Mouse (Mus musculus): ENCODE measurements at regions not wholly inside any gene's neighbourhood (a gene's known extent, or its start where the extent isn't known, plus 50 kb on each side); places are given as distances from the start of the nearest gene placed in this dataset.

DNA sequence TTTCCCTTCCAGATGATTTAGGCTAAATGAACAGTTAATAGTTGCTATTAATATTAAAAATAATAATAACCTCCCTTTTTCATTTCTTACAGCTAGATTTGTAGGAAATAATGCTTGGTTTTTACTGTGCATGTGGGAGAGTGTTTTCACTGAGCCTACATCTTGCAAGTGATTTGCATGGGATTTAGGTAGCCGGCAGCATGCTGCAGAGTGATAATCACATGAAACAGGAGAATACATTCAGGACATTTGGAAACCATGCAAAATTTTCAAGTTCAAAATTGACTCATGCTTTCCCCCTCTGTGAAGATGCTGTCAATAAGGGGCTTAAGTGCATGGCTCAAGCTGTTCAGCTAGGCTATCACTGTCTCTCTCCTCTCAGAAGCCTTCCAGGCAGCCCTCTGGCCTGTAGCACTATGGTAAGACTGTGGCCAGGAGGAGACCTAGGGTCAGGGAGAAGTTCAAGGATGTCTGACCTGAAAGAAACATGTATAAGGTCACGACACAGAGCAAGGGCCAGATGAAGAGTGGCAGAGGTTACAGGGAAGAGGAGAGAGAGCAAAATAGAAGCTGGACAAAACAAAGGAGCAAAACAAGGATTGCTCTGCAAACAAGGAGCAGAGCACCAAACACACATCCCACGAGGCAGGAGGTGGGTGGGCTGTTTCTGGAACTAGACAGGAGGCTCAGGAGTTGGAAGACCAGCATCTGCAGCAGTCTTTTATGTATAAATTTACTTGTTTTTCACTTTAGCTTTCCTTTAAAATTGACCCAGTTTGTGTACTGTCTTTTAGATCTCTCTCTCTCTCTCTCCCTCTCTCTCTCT lies 177.5 kb downstream of the Tmem161b start:
- no peak for DNase-seq (ENCODE audit: low read depth, low spot score)

DNA sequence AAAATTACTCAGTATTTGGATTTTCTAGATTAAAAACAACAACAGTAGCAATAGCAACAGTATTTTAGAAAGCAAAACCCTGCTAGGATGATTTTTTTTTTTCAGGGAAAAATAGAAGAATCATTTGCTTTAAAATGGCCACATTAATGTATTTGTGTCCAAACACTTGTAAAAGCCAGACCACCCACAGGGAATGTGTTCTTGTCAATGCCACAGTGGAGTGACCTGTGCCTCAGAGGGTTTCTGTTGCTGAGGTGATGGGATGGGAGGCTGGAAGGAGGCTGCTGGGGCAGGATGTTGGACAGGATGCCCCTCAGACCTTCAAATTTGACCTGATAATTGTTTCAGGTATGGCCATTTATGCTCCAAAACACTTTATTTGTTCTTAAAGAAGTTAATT lies 178.9 kb downstream of the Tmem161b start:
- no peak for DNase-seq (ENCODE audit: low read depth, low spot score)

DNA sequence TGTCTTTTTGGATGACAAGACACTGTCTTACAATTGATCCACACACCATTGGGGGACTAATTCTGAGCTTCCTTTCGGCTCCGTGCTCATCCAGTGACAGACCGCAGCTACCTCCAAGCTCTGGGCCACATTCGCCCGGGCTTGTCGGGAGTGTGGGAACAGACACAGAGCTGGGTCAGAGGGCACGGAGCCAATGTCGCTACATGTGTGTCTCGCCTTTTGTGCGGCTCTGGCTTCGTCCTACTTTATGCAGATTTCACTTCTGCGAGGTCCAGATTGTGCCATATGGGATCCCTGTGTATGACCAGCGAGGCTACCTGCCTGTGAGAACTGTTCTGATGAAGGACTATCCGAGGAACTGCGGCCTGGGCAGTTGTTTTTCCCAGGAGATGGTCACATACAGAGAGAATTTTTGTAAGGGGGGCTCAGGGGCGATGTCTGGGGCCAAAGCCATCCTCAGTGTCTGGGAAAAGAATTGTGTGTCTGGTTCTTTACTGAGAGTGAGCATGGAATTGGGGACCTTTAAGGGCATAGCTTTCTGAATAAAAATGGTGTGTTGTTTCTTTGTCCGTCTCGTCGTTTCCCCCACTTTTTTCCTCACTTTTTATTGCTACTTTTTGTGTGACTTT lies 182.6 kb downstream of the Tmem161b start:
- DNase-seq (ENCODE audit: low read depth, low spot score) = peak; percentile 3

DNA sequence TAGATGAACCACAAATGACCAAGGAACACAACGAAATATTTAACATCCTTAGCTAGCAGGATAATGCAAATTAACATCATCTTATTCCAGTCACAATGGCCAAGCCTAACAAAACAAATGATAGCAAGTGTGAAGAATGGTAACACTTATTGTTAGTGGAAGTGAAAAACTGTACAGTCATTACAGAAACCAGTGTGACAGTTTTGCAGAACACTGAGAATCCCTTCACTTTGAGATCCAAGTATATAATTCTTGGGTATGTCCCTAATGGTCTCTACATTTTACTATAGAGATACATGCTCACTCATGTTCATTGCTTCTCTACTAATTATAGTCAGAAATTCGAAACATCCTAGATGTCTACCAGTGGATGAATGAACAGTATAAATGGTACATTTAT lies 212.3 kb downstream of the Tmem161b start:
- no peak for DNase-seq (ENCODE audit: low read depth, low spot score)

DNA sequence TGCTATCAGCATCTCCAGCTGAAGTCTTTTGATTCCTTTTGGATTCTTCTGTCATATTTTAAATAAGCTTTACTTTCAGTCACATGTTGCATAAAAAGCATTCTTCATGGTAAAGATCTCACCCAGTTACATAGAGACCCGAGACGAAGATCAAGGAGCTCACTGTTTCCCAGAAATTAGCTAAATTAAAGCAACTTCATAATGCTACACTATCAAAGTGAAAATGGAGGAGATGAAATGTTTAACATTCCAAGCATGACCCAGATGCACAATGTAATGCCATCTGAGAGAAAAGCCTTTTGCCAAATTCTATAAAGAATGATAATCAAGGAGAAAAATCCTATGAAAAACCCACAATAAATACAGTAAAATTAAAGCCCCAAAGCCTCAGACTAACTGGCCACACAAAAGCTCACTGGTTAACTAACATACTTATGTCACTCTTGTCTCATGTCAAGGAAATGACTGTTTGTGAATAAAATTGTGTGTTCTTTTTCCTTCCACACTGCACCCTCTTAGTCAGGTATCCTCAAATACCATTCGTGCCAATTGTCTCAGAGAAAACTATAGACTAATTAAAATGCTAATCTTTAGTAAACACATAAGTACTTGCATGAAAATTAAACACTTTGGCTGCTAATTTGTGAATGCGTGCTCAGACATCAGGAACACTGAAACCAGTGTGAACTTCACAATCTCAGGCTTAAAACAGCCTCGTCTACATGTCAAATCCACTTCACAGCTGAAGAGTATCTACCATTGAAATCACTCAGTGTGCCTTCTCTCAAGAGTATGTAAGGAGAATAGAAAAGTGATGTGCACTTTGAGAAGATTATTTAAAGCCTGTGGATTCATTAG lies 215.7 kb downstream of the Tmem161b start:
- no peak for DNase-seq (ENCODE audit: low read depth, low spot score)

DNA sequence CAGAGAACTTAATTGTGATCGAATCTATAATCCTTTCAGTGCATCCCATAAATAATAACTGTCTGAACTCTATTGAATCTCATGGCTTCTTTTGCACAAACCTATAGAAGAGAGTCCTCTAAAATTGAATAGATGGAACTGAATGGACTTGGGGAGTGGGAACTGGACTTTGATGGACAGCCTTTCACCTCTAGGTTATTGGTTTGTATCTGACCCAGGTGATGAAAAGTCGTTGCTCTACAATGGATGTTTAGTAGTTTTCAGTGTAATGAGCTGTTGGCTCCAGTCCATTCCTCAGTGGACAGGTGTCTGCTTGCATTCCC lies 216.3 kb downstream of the Tmem161b start:
- no peak for DNase-seq (ENCODE audit: low read depth, low spot score)

DNA sequence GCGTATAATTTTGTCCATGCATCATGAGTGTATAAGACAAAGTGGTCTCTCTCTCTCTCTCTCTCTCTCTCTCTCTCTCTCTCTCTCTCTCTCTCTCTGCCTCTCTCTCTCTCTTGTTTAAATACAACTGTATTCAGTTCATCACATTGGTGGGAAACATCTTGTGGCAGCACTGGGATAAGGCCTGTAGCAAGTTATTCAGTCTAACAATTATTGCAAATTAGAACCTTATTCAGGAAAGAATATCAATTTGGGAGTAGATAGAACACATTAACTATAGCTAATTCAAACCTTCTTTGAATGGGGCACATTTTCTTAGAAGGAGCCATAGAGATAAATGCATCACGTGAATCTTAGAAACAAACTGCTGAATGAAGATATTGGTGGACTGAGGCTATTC lies 226.4 kb downstream of the Tmem161b start:
- no peak for DNase-seq (ENCODE audit: low read depth, low spot score)

DNA sequence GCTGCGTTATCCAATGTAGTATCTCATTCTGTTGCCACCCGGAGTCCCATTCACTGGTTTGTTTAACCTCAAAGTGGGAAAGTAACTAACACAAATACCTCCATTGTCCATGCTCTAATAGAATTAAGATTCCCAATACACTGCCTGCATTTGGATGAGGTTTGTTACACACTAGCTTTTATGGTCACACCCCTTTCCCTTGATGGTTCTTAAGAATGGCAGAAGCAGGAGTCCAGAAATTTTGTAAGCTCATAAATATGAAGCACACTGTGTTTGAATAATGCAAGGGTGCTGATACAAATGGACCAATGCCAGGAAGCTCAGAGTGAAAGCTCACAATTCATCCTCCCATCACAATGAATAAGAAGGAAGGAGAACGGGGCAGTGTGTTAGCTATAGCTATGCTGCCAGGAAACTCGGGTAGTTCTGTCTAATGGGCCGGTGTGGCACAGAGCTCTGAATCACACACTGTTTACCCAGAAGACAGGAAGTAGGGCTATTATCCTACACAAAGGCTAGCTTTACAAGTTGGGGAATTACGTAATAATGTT lies 227.0 kb downstream of the Tmem161b start:
- no peak for DNase-seq (ENCODE audit: low read depth, low spot score)
